Mouse (Mus musculus) hindbrain, embryonic 15.5 days (tissue): ENCODE results near the gene Hist1h2bh. TPM values are rescaled to one million over a fixed set of nuclear protein-coding genes. Genes with fewer than 3 reads are reported as not detected.
A peak's percentile ranks its signal among the peaks of the same experiment; 100 is the strongest.

Experiments
- ATAC-seq: fragments of 200-750 bp; cut with Nextera tagmentation; 2 replicates; pipeline ENCODE4 v1.8.0; 2017; ENCODE audit warnings: low read depth, moderate number of reproducible peaks, moderate TSS enrichment; ENCODE audit not compliant: low FRiP score
- H3K27ac ChIP-seq: fragments of 300-500 bp; sonication (generic); replicated peaks from 2 replicates; pipeline ENCODE4 v1.5.1; 2015; ENCODE audit warnings: mild to moderate bottlenecking, inconsistent platforms
- H3K27me3 ChIP-seq: fragments of 300-500 bp; sonication (generic); 2 replicates; pipeline ENCODE4 v1.6.1; 2015; ENCODE audit warnings: control low read depth, inconsistent platforms
- H3K36me3 ChIP-seq: fragments of 300-500 bp; sonication (generic); 2 replicates; pipeline ENCODE4 v1.6.1; 2015; ENCODE audit warnings: control low read depth, inconsistent platforms
- H3K4me1 ChIP-seq: fragments of 300-500 bp; sonication (generic); replicated peaks from 2 replicates; pipeline ENCODE4 v1.6.1; 2015; ENCODE audit warnings: control low read depth, inconsistent platforms
- H3K4me2 ChIP-seq: fragments of 300-500 bp; sonication (generic); 2 replicates; pipeline ENCODE4 v1.6.1; 2015; ENCODE audit warnings: moderate library complexity, mild to moderate bottlenecking, inconsistent platforms
- H3K4me3 ChIP-seq: fragments of 300-500 bp; sonication (generic); 2 replicates; pipeline ENCODE4 v1.5.1; 2015; ENCODE audit warnings: mild to moderate bottlenecking, inconsistent platforms
- H3K9ac ChIP-seq: fragments of 300-500 bp; sonication (generic); 2 replicates; pipeline ENCODE4 v1.6.1; 2015; ENCODE audit warnings: inconsistent platforms
- H3K9me3 ChIP-seq: fragments of 300-500 bp; sonication (generic); 2 replicates; pipeline ENCODE4 v1.6.1; 2016; ENCODE audit warnings: control low read depth, inconsistent platforms
- WGBS: fragments of 180-500 bp; shearing (Covaris S2); methylation state at CpG from one replicate; pipeline ENCODE4 v1.1.7; 2015; 5-methylcytosine and 5-hydroxymethylcytosine counted together
- polyA plus RNA-seq: library from polyadenylated mRNA; unstranded; fragments of >200 nt; fragmentation: Nextera tagmentation; extraction: Ambion mirVana; gene quantifications from 2 replicates; pipeline ENCODE4 v1.2.1, GENCODE M21; 2015

The Hist1h2bh gene
- polyA plus RNA-seq, 1 experiment from 2014 or later = 0.19 TPM

DNA sequence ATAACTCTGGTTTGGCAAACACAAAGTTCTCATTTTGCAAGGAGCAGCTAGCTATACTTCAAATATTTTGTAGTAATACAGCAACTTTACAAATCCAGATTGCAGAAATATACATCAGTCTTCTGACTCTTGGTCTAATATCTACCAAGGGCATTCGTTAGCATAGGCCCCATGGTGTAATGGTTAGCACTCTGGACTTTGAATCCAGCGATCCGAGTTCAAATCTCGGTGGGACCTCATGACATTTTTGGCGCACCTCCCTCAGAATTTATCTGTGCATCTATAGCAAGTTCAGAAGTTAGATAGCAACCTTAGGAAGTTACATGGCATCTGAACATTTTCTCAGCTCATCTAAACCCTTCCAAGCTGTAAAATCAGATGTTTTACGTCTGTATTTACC lies 24.3 kb downstream of the Hist1h2bh start:
- WGBS = under 1% methylated on average over 6 of the region's 6 CpGs

DNA sequence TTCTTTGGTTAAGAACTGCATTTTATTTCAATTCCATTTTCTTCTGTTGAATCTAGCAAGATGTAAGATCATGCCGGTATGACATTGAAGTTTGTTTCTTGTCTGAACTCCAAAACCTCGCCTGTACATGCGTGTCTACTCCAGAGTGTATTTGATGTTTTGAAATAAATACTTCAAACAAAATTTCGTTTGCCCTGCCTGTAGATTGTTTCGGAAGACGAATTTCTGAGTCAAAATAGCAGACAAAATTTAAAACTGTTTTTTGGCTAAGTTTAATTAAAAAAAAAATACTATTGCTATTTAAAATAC lies 24.9 kb downstream of the Hist1h2bh start:
- peaks cover 17% of the 10 kb centered on the region for H3K4me1 ChIP-seq
- H3K4me3 ChIP-seq = peak overlapping the region; percentile 56
- WGBS = 1% methylated on average over 6 of the region's 6 CpGs
- no peaks in the 10 kb centered on the region for H3K9me3 ChIP-seq
- no peak overlapping the region for H3K27ac ChIP-seq
- ATAC-seq = no peak
- no peaks in the 10 kb centered on the region for H3K36me3 ChIP-seq
- H3K4me2 ChIP-seq = peak overlapping the region; percentile 91
- H3K27me3 ChIP-seq = no peaks in the 10 kb centered on the region
- H3K9ac ChIP-seq = 0 out of 2 replicates have a peak overlapping the region, but pooled peaks have one; percentile 19

More for the DNA sequence above, 24.3 kb downstream of the Hist1h2bh start:
- H3K4me1 ChIP-seq = peaks cover 17% of the 10 kb centered on the region
- H3K9ac ChIP-seq = no peak overlapping the region
- no peaks in the 10 kb centered on the region for H3K9me3 ChIP-seq
- 0 out of 2 replicates have a peak, but pooled peaks have one; percentile 45 for ATAC-seq
- H3K27me3 ChIP-seq = no peaks in the 10 kb centered on the region
- peak overlapping the region; percentile 91 for H3K4me2 ChIP-seq
- no peaks in the 10 kb centered on the region for H3K36me3 ChIP-seq
- peak overlapping the region; percentile 37 for H3K4me3 ChIP-seq
- 0 out of 2 replicates have a peak overlapping the region, but pooled peaks have one; percentile 10 for H3K27ac ChIP-seq

DNA sequence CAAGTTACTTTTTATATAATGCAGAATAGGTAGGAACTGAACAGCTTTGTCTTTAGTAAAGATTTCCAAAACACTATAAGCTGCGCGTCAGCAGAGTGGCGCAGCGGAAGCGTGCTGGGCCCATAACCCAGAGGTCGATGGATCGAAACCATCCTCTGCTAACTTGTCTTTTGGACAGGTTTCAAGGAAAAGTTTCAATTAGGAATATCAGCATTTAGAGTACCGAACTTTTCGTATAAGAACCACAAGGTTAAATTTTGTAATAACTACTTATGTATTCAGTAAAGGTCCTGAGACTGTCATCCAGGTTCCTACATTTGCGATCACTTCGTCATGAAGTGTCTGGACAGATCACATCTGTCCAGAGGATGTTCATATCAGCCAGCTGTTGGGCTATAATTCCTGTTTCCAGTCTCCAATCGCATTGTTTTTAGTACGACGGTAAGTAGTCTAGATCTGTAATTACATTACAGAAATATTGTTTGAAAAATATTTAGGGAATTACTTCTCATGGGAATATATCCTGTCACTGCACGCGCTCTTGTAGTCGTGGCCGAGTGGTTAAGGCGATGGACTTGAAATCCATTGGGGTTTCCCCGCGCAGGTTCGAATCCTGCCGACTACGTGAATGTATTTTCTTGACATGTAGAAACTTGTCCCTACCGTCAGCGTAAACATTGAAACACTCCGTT lies 25.4 kb downstream of the Hist1h2bh start:
- H3K4me3 ChIP-seq = peak overlapping the region; percentile 56
- peak overlapping the region; percentile 62 for H3K27ac ChIP-seq
- peak overlapping the region; percentile 29; the same call in 1 of the 2 replicates for H3K9ac ChIP-seq
- no peaks in the 10 kb centered on the region for H3K27me3 ChIP-seq
- H3K4me2 ChIP-seq = peak overlapping the region; percentile 91
- peaks cover 17% of the 10 kb centered on the region for H3K4me1 ChIP-seq
- H3K36me3 ChIP-seq = no peaks in the 10 kb centered on the region
- under 1% methylated on average over 27 of the region's 27 CpGs for WGBS
- H3K9me3 ChIP-seq = no peaks in the 10 kb centered on the region
- peak; percentile 85 for ATAC-seq

DNA sequence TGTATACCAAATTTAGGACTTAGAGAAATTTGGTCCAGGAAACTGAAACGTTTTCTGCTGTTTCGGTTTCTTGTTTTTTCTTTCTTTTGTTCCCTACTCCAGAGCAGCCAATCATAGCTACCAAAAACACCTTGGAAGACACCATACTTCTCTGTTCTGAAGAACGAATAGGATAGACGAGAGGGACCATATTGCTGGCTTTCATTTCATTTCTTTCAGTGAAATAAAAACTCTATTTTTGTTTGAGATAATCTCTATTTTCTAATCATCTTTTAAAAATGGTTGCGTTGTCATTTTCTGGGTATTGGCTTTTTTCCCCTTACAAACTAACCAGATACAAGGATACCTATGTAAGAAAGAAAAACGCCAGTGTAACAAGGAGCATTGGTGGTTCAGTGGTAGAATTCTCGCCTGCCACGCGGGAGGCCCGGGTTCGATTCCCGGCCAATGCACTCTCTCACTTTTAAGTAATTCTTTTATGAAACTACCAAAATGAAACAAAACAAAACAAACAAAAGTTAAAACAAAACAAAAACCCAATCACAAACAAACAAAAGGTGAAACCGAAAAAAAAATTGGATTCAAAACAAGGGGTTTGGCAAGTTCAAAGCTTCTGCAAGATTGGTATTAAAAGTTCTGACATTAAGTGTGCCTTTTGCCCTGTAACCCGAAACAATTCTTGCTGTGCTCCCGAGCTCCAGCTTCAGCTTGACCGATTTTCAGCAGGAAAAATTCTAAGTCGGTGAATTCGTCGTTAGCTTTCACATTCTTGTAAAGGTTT lies 26.2 kb downstream of the Hist1h2bh start:
- Histone ChIP-seq H3K9me3 (no peaks in the 10 kb centered on the region), H3K4me2 (peak overlapping the region; percentile 91), H3K27ac (peak overlapping the region; percentile 58; the same call in 1 of the 2 replicates), H3K4me3 (peak overlapping the region; percentile 56), H3K9ac (peak overlapping the region; percentile 29; the same call in 1 of the 2 replicates), H3K4me1 (peaks cover 17% of the 10 kb centered on the region), H3K27me3 (no peaks in the 10 kb centered on the region), H3K36me3 (no peaks in the 10 kb centered on the region)
- WGBS = under 1% methylated on average over 19 of the region's 19 CpGs
- ATAC-seq = peak; percentile 57; the same call in 1 of the 2 replicates

DNA sequence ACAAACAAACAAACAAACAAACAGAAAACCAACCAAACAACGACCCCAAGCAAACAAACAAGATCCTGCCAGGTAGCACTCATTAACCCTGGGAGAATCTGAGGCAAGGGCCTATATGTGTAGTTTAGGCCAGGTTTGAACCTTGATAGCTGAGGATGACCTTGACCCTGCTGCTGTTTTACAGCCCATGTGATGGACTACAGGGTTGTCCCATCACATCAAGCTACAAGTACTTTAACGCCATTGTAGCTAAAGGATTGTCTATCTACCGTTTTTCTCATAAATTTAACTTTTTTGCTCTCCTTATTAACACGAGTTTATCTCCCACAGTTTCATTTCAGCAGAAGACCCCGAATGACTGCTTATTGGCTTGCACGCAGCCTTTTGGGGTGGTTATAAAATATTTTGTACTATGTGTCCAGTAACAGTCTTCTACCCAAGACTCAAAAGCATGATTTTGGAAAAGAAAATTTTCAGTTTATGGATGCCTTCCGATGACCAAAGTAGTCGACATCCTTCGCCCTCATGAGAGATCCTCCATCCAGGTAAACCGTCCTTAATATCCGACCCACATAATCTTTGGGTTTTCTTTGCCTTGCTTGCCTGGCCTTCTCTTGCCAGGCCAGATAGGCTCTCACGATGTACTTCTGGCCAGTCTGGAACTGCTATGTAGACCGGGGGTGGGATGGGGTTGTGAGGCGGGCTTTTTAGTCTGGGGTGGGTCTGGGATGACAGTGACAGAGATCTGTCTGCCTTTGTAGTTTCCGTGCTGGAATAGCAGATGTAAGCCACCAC lies 27.2 kb downstream of the Hist1h2bh start:
- Histone ChIP-seq H3K9me3 (no peaks in the 10 kb centered on the region), H3K27ac (no peak overlapping the region), H3K36me3 (no peaks in the 10 kb centered on the region), H3K4me3 (peak overlapping the region; percentile 56), H3K27me3 (no peaks in the 10 kb centered on the region), H3K9ac (peak overlapping the region; percentile 42), H3K4me2 (peak overlapping the region; percentile 91), H3K4me1 (peaks cover 17% of the 10 kb centered on the region)
- ATAC-seq = no peak
- WGBS = 55% methylated on average over 15 of the region's 15 CpGs

DNA sequence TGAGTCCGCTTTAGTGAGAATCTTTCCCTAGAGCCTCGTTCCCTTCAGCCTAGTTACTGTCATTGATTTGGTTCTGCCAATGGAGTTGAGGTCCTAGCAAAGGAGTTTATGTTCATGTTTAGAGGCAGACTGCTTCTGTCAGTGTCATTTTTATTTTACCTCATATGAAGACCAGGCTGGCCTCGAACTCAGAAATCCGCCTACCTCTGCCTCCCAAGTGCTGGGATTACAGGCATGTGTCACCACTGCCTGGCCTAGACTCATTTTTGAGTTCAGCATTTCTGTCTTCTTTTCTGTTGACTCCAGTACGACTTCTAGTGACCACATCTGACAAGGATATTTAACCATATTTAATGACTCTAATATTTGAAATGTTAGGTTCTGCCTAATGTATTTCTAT lies 27.9 kb downstream of the Hist1h2bh start:
- WGBS = 76% methylated on average over 5 of the region's 5 CpGs
- Histone ChIP-seq H3K9me3 (no peaks in the 10 kb centered on the region), H3K4me3 (no peak overlapping the region), H3K4me2 (no peak overlapping the region), H3K27me3 (no peaks in the 10 kb centered on the region), H3K27ac (no peak overlapping the region), H3K4me1 (peaks cover 17% of the 10 kb centered on the region), H3K36me3 (no peaks in the 10 kb centered on the region), H3K9ac (no peak overlapping the region)
- no peak for ATAC-seq

DNA sequence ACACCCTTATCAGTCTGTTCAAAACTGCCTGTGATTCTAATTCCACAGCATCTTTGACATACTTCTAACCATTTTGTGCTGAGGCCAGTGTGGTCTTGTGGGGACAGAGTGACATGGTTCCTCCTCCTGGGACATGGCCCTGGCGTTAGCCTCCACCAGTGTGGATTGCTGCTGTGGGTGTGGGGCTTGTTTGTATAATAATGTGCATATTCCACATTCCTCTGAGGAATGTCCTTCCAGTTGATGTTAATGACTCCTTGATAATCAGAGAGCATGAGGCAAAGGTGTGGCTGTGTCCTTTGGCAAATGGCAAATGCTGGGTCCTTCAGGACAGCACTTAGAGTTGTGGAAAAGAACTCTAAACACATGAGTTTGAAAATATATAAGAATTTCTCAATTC lies 29.7 kb downstream of the Hist1h2bh start:
- no peak overlapping the region for H3K27ac ChIP-seq
- no peaks in the 10 kb centered on the region for H3K9me3 ChIP-seq
- no peaks in the 10 kb centered on the region for H3K27me3 ChIP-seq
- no peak for ATAC-seq
- H3K4me3 ChIP-seq = no peak overlapping the region
- no peaks in the 10 kb centered on the region for H3K36me3 ChIP-seq
- H3K9ac ChIP-seq = no peak overlapping the region
- H3K4me2 ChIP-seq = no peak overlapping the region
- H3K4me1 ChIP-seq = peaks cover 7% of the 10 kb centered on the region
- WGBS = 92% methylated on average over 1 of the region's 1 CpGs

DNA sequence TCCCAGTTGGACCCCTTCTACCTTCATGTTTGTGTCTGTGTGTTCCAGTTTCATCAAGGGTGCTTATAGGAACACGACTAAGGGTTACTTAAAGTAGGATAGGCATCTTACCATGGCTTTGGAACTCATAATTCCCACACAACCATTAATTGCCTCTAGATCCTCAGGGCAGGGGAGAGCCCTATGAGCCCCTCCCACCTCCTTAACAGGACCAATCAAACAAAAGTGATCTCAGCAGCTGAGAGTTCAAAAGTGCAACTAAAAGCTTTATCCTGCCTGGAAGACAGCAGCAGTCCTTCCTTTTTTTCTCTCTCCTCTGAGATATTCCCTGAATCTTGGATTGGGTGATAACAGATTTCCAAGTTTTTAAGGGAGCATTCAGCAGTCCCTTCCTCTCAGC lies 33.1 kb downstream of the Hist1h2bh start:
- H3K9me3 ChIP-seq = no peaks in the 10 kb centered on the region
- H3K27me3 ChIP-seq = peaks cover 3% of the 10 kb centered on the region; the same call in 1 of the 2 replicates
- WGBS = 42% methylated on average over 1 of the region's 1 CpGs
- no peak for ATAC-seq
- no peak overlapping the region for H3K4me2 ChIP-seq
- H3K36me3 ChIP-seq = no peaks in the 10 kb centered on the region
- H3K4me1 ChIP-seq = peaks cover 10% of the 10 kb centered on the region; the same call in 1 of the 2 replicates
- no peak overlapping the region for H3K9ac ChIP-seq
- no peak overlapping the region for H3K27ac ChIP-seq
- H3K4me3 ChIP-seq = no peak overlapping the region

DNA sequence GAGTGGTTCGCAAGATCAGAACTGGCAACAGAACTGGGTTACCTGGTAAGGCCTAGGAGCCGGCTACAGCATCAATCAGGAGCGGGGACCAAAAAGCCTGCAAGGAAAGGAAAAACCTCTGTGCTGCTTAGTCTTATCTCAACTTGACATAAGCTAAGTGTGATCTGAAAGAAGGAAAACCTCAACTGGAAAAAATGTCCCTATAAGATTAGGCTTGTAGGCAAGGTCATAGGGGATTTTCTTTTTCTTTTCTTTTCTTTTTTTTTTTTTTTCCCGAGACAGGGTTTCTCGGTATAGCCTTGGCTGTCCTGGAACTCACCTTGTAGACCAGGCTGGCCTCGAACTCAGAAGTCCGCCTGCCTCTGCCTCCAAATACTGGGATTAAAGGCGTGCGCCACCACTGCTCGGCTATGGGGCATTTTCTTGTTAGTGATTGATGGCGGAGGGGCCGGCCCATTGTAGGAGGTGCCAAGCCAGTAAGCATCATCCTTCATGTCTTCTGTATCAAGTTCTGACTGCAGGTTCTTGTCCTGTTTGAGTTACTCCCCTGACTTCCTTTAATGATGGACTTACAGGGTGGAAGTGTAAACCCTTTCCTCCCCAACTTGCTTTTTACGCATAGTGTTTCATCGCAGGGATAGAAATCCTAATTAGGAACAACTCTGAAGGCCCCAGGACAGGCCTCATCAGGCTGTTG lies 36.2 kb downstream of the Hist1h2bh start:
- 21% methylated on average over 14 of the region's 14 CpGs for WGBS
- H3K4me2 ChIP-seq = peak overlapping the region; percentile 43
- ATAC-seq = no peak

DNA sequence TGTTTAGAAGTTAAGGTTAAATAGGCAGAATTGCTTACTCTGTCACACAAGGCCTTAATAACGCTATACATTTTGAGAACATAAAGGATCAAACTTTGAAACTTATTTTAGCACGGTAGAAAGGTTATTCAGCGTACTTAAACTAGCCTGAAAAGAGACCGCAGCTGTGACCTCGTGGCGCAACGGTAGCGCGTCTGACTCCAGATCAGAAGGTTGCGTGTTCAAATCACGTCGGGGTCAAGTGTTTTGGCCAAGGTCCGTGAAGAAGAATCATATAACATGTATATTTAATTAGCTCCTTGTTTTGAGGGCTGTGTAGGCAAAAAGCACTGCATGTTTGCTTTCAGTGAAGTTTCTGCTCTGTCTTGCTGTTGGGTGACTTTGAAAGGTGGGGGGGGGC lies 36.8 kb downstream of the Hist1h2bh start:
- no peak overlapping the region for H3K27ac ChIP-seq
- peaks cover 6% of the 10 kb centered on the region for H3K27me3 ChIP-seq
- peak overlapping the region; percentile 43 for H3K4me2 ChIP-seq
- H3K36me3 ChIP-seq = no peaks in the 10 kb centered on the region
- no peak for ATAC-seq
- H3K9me3 ChIP-seq = no peaks in the 10 kb centered on the region
- 6% methylated on average over 13 of the region's 13 CpGs for WGBS
- H3K9ac ChIP-seq = no peak overlapping the region
- peaks cover 12% of the 10 kb centered on the region; the same call in 1 of the 2 replicates for H3K4me1 ChIP-seq
- H3K4me3 ChIP-seq = peak overlapping the region; percentile 9

More for the DNA sequence above, 36.2 kb downstream of the Hist1h2bh start:
- peaks cover 12% of the 10 kb centered on the region; the same call in 1 of the 2 replicates for H3K4me1 ChIP-seq
- H3K9me3 ChIP-seq = no peaks in the 10 kb centered on the region
- H3K36me3 ChIP-seq = no peaks in the 10 kb centered on the region
- no peak overlapping the region for H3K9ac ChIP-seq
- H3K27me3 ChIP-seq = peaks cover 3% of the 10 kb centered on the region; the same call in 1 of the 2 replicates
- no peak overlapping the region for H3K4me3 ChIP-seq
- no peak overlapping the region for H3K27ac ChIP-seq

DNA sequence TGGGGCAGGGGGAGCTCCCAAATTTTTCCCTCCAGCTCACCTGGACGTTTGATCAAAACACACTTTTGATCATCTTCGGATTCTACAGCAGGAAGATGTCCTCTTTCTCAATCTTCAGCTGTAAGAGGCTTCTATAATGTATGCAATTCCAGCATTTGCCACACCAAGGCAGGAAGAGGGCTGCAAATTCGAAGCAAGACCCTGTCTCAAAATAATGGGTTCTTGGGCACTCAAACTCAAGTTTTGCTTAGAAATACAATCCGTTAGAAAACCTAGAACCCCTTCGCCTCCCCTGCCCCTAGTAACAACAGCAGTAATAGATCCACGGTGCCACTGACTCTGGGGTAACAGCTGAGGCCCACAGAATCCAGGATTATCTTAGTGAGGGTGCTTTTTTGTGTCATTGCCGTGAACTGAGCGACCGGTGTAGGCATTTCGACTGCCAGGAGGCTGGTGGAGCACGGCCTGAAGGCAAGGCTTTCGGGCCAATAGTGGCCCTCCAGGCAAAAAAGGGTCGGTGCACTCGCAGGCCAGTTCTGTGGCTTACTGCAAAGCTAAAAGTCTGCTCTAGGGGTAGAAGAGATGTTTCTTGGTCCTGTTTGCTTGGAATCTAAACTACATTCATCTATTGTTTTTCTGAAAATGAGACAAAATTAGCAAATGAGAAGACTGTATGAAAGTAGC lies 37.4 kb downstream of the Hist1h2bh start:
- H3K4me3 ChIP-seq = peak overlapping the region; percentile 9
- no peaks in the 10 kb centered on the region for H3K9me3 ChIP-seq
- no peak for ATAC-seq
- 6% methylated on average over 14 of the region's 14 CpGs for WGBS
- no peaks in the 10 kb centered on the region for H3K36me3 ChIP-seq
- H3K4me2 ChIP-seq = peak overlapping the region; percentile 43
- H3K27me3 ChIP-seq = peaks cover 6% of the 10 kb centered on the region
- H3K27ac ChIP-seq = no peak overlapping the region
- peaks cover 12% of the 10 kb centered on the region; the same call in 1 of the 2 replicates for H3K4me1 ChIP-seq
- no peak overlapping the region for H3K9ac ChIP-seq
